Mouse (Mus musculus): Measurements from ENCODE around the gene Ywhah.
"Not testable (repeated sequence)": the region's sequence is repeated elsewhere in the genome, so short reads cannot be mapped to it uniquely, and the experiment has no call there.

- TF ChIP-seq CTCF, EP300 (IDR thresholded peaks at IDR 0.05; ENCODE audit: low read depth): not testable (repeated sequence)
Measured at GRCm38 (mm10) chr5:33033633-33034032, 15.0 kb downstream of the Ywhah start.
